In the genomic region with DNA sequence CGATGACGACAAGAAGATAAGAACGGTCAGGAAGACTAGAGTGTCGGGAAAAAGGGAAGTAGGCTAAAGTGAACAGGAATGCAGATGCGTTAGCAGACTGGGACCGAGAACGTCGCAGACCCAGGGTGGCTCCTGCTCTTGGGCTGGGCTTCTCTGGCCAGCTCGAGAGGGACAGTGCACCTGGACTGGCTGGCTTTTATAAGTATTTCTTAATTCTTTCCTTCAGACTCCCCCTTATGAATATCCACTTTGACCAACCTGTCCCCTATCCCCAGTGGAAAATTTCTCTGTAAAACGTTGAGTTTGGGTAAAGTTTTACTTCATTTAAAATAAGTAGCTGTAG, we compare ENCODE assay signal across 22 mouse cellular contexts.
DNase-seq lines count a peak whose midpoint lies in the region; ATAC-seq and TF ChIP-seq lines count a peak whose summit lies in the region.
"Had no signal": no experiment of that assay in that cellular context is flagged by ENCODE, and none has a peak within 500 bp of the region (broad histone marks: within the 10 kb centered on the region; RNA-seq: fewer than 3 reads in every experiment).

No protein-coding gene starts in this region.

- no peaks in the 10 kb centered on the region for H3K9me3 ChIP-seq in neural tube, embryonic 13.5 days
- no peaks in the 10 kb centered on the region for H3K9me3 ChIP-seq in forebrain, embryonic 13.5 days (replicated peaks)
- H3K9me3 ChIP-seq: embryonic facial prominence, embryonic 12.5 days; kidney, embryonic 15.5 days; limb, embryonic 15.5 days had no signal

- no peak overlapping the region for H3K4me2 ChIP-seq in neural tube, embryonic 13.5 days
- H3K4me2 ChIP-seq in forebrain, embryonic 13.5 days: peak overlapping the region; percentile 14; the same call in 1 of the 2 replicates
- H3K4me2 ChIP-seq: embryonic facial prominence, embryonic 12.5 days; heart, embryonic 11.5 days; kidney, embryonic 15.5 days; limb, embryonic 15.5 days had no signal

- H3K27me3 ChIP-seq in neural tube, embryonic 13.5 days: peaks cover 28% of the 10 kb centered on the region
- H3K27me3 ChIP-seq in forebrain, embryonic 13.5 days: no peaks in the 10 kb centered on the region
- H3K27me3 ChIP-seq: embryonic facial prominence, embryonic 12.5 days; kidney, embryonic 15.5 days; limb, embryonic 15.5 days had no signal

- H3K36me3 ChIP-seq in neural tube, embryonic 13.5 days: no peaks in the 10 kb centered on the region
- no peaks in the 10 kb centered on the region for H3K36me3 ChIP-seq in forebrain, embryonic 13.5 days (ENCODE audit: poor library complexity, severe bottlenecking)
- H3K36me3 ChIP-seq: embryonic facial prominence, embryonic 12.5 days; kidney, embryonic 15.5 days; limb, embryonic 15.5 days had no signal

- 62% methylated on average over 10 of the region's 10 CpGs for WGBS in neural tube, embryonic 13.5 days
- 26% methylated on average over 10 of the region's 10 CpGs for WGBS in forebrain, embryonic 13.5 days

- no peak overlapping the region for H3K4me3 ChIP-seq in layer of hippocampus, adult 2 months
- H3K4me3 ChIP-seq in neural tube, embryonic 13.5 days: no peak overlapping the region
- H3K4me3 ChIP-seq in forebrain, embryonic 13.5 days: no peak overlapping the region
- H3K4me3 ChIP-seq: embryonic facial prominence, embryonic 12.5 days; erythroblast, embryonic 14.5 days; kidney, embryonic 15.5 days; limb, embryonic 15.5 days; myocyte had no signal

- ATAC-seq in neural tube, embryonic 13.5 days (ENCODE audit: low read depth): no peak
- peak; percentile 11; the same call in 1 of the 2 replicates for ATAC-seq in forebrain, embryonic 13.5 days
- no peak for ATAC-seq in erythroblast, adult 5-6 weeks (replicated peaks; ENCODE audit: low FRiP score, poor library complexity, severe bottlenecking)
- ATAC-seq: activated CD4-positive, CD25-positive, alpha-beta regulatory T cell, adult 4 months had no signal

- H3K27ac ChIP-seq in layer of hippocampus, adult 2 months: peak overlapping the region; percentile 51; the same call in 1 of the 2 replicates
- H3K27ac ChIP-seq in neural tube, embryonic 13.5 days (replicated peaks): 0 out of 2 replicates have a peak overlapping the region, but pooled peaks have one; percentile 61
- peak overlapping the region; percentile 89 for H3K27ac ChIP-seq in forebrain, embryonic 13.5 days
- H3K27ac ChIP-seq: embryonic facial prominence, embryonic 12.5 days; kidney, embryonic 15.5 days; limb, embryonic 15.5 days had no signal

- no peak for TF ChIP-seq CTCF in layer of hippocampus, adult 2 months (conservative IDR thresholded peaks at IDR 0.05)

- H3K9ac ChIP-seq in neural tube, embryonic 13.5 days: no peak overlapping the region
- no peak overlapping the region for H3K9ac ChIP-seq in forebrain, embryonic 13.5 days
- H3K9ac ChIP-seq: embryonic facial prominence, embryonic 12.5 days; kidney, embryonic 15.5 days; limb, embryonic 15.5 days had no signal

- no peak for DNase-seq in layer of hippocampus, adult 2 months (ENCODE audit: low spot score in 2 of 2)
- DNase-seq in layer of hippocampus, adult 9-10 months (ENCODE audit: low spot score): no peak
- DNase-seq in neural tube, embryonic 10.5 days (ENCODE audit: extremely low spot score, low spot score): no peak
- no peak for DNase-seq in c-Kit-positive CD71-positive TER-119-positive erythroid progenitor cells, embryonic 14.5 days (ENCODE audit: low spot score)
- DNase-seq: adrenal gland, adult 8-10 months; cerebellum, adult 2 months; cerebellum, postnatal 25 days; kidney, adult 11 months; kidney, postnatal 36 days; layer of hippocampus, adult 9-11 months; left cerebral cortex, postnatal 4 days; lung, postnatal 4 days had no signal

- peaks cover 22% of the 10 kb centered on the region for H3K4me1 ChIP-seq in neural tube, embryonic 13.5 days (replicated peaks)
- peaks cover 53% of the 10 kb centered on the region for H3K4me1 ChIP-seq in forebrain, embryonic 13.5 days
- H3K4me1 ChIP-seq: embryonic facial prominence, embryonic 12.5 days; kidney, embryonic 15.5 days had no signal
